Mouse (Mus musculus): ENCODE measurements around the gene Atp1b3. TPM values are rescaled to one million over a fixed set of nuclear protein-coding genes. Genes with fewer than 3 reads are reported as not detected.
"Not testable (repeated sequence)": the region's sequence is repeated elsewhere in the genome, so short reads cannot be mapped to it uniquely, and the experiment has no call there.

The Atp1b3 gene
- polyA plus RNA-seq, 1 experiment from 2014 or later, result 138 TPM

GRCm38 (mm10) chr9:96360056-96360455 is 4.2 kb downstream of the Atp1b3 start:
- Histone ChIP-seq H3K4me2 (no peak overlapping the region), H3K9me3 (no peaks in the 10 kb centered on the region), H3K4me3 (no peak overlapping the region), H3K27me3 (no peaks in the 10 kb centered on the region), H3K27ac (no peak overlapping the region), H3K4me1 (peaks cover 25% of the 10 kb centered on the region), H3K9ac (no peak overlapping the region), H3K36me3 (no peaks in the 10 kb centered on the region)
- WGBS, result 88% methylated on average over 3 of the region's 3 CpGs
- ATAC-seq (ENCODE audit: insufficient number of reproducible peaks, insufficient read depth, low FRiP score, low TSS enrichment, low read depth), result no peak

GRCm38 (mm10) chr9:96353799-96354198 is 10.4 kb downstream of the Atp1b3 start:
- no peak overlapping the region for H3K4me2 ChIP-seq
- H3K27ac ChIP-seq, result no peak overlapping the region
- no peak overlapping the region for H3K9ac ChIP-seq
- ATAC-seq (ENCODE audit: insufficient number of reproducible peaks, insufficient read depth, low FRiP score, low TSS enrichment, low read depth), result no peak
- no peaks in the 10 kb centered on the region for H3K9me3 ChIP-seq
- H3K4me1 ChIP-seq, result no peaks in the 10 kb centered on the region; the same call in 1 of the 2 replicates
- H3K36me3 ChIP-seq, result peaks cover 8% of the 10 kb centered on the region; the same call in 1 of the 2 replicates
- no peaks in the 10 kb centered on the region for H3K27me3 ChIP-seq
- WGBS, result 78% methylated on average over 8 of the region's 8 CpGs
- H3K4me3 ChIP-seq, result no peak overlapping the region

- 82% methylated on average over 12 of the region's 12 CpGs for WGBS
- Histone ChIP-seq H3K4me2 (no peak overlapping the region), H3K9ac (no peak overlapping the region), H3K27ac (no peak overlapping the region), H3K4me3 (no peak overlapping the region), H3K36me3 (peaks cover 8% of the 10 kb centered on the region; the same call in 1 of the 2 replicates), H3K4me1 (no peaks in the 10 kb centered on the region; the same call in 1 of the 2 replicates), H3K9me3 (no peaks in the 10 kb centered on the region), H3K27me3 (no peaks in the 10 kb centered on the region)
- ATAC-seq (ENCODE audit: insufficient number of reproducible peaks, insufficient read depth, low FRiP score, low TSS enrichment, low read depth), result no peak
Measured at GRCm38 (mm10) chr9:96353121-96353769, 11.0 kb downstream of the Atp1b3 start.

- H3K4me1 ChIP-seq; H3K9ac ChIP-seq; H3K27ac ChIP-seq; H3K9me3 ChIP-seq; H3K27me3 ChIP-seq; H3K4me2 ChIP-seq; H3K4me3 ChIP-seq; H3K36me3 ChIP-seq; ATAC-seq (ENCODE audit: insufficient number of reproducible peaks, insufficient read depth, low FRiP score, low TSS enrichment, low read depth): not testable (repeated sequence)
- WGBS, result 92% methylated on average over 6 of the region's 6 CpGs
Measured at GRCm38 (mm10) chr9:96351771-96352170, 12.5 kb downstream of the Atp1b3 start.

- WGBS, result 58% methylated on average over 3 of the region's 3 CpGs
- no peaks in the 10 kb centered on the region for H3K9me3 ChIP-seq
Measured at GRCm38 (mm10) chr9:96350476-96350875, 13.8 kb downstream of the Atp1b3 start.

GRCm38 (mm10) chr9:96350010-96350409 is 14.2 kb downstream of the Atp1b3 start:
- ATAC-seq (ENCODE audit: insufficient number of reproducible peaks, insufficient read depth, low FRiP score, low TSS enrichment, low read depth), result 0 out of 2 replicates have a peak, but pooled peaks have one; percentile 43

More at GRCm38 (mm10) chr9:96350476-96350875, 13.8 kb downstream of the Atp1b3 start:
- no peak overlapping the region; the same call in none of the 2 replicates for H3K27ac ChIP-seq
- H3K4me2 ChIP-seq, result no peak overlapping the region
- no peak for ATAC-seq (ENCODE audit: insufficient number of reproducible peaks, insufficient read depth, low FRiP score, low TSS enrichment, low read depth)
- H3K9ac ChIP-seq, result no peak overlapping the region
- no peaks in the 10 kb centered on the region; the same call in 1 of the 2 replicates for H3K4me1 ChIP-seq
- H3K36me3 ChIP-seq, result peaks cover 11% of the 10 kb centered on the region; the same call in 1 of the 2 replicates
- no peak overlapping the region for H3K4me3 ChIP-seq
- H3K27me3 ChIP-seq, result no peaks in the 10 kb centered on the region

GRCm38 (mm10) chr9:96348885-96349284 is 15.4 kb downstream of the Atp1b3 start:
- Histone ChIP-seq H3K9ac (no peak overlapping the region), H3K27ac (no peak overlapping the region), H3K4me3 (no peak overlapping the region), H3K36me3 (peaks cover 17% of the 10 kb centered on the region), H3K4me1 (no peaks in the 10 kb centered on the region; the same call in 1 of the 2 replicates), H3K9me3 (no peaks in the 10 kb centered on the region), H3K4me2 (no peak overlapping the region), H3K27me3 (no peaks in the 10 kb centered on the region)
- WGBS, result 90% methylated on average over 5 of the region's 5 CpGs
- no peak for ATAC-seq (ENCODE audit: insufficient number of reproducible peaks, insufficient read depth, low FRiP score, low TSS enrichment, low read depth)

More at GRCm38 (mm10) chr9:96350010-96350409, 14.2 kb downstream of the Atp1b3 start:
- Histone ChIP-seq H3K4me3 (no peak overlapping the region), H3K4me2 (no peak overlapping the region), H3K36me3 (peaks cover 12% of the 10 kb centered on the region; the same call in 1 of the 2 replicates), H3K9ac (no peak overlapping the region), H3K4me1 (no peaks in the 10 kb centered on the region; the same call in 1 of the 2 replicates), H3K27me3 (no peaks in the 10 kb centered on the region), H3K27ac (no peak overlapping the region; the same call in none of the 2 replicates), H3K9me3 (no peaks in the 10 kb centered on the region)
- WGBS, result 45% methylated on average over 4 of the region's 4 CpGs

- ATAC-seq (ENCODE audit: insufficient number of reproducible peaks, insufficient read depth, low FRiP score, low TSS enrichment, low read depth), result no peak
- H3K4me2 ChIP-seq, result no peak overlapping the region
- peaks cover 29% of the 10 kb centered on the region for H3K36me3 ChIP-seq
- H3K4me1 ChIP-seq, result no peaks in the 10 kb centered on the region; the same call in 1 of the 2 replicates
- no peak overlapping the region for H3K9ac ChIP-seq
- H3K27ac ChIP-seq, result no peak overlapping the region
- WGBS, result 88% methylated on average over 3 of the region's 3 CpGs
- no peaks in the 10 kb centered on the region for H3K27me3 ChIP-seq
- H3K9me3 ChIP-seq, result no peaks in the 10 kb centered on the region
- no peak overlapping the region for H3K4me3 ChIP-seq
Measured at GRCm38 (mm10) chr9:96345750-96346149, 18.5 kb downstream of the Atp1b3 start.

GRCm38 (mm10) chr9:96331146-96331545 is 33.1 kb downstream of the Atp1b3 start:
- ATAC-seq (ENCODE audit: insufficient number of reproducible peaks, insufficient read depth, low FRiP score, low TSS enrichment, low read depth), result no peak
- Histone ChIP-seq H3K9me3 (no peaks in the 10 kb centered on the region), H3K4me2 (no peak overlapping the region), H3K36me3 (peaks cover 41% of the 10 kb centered on the region), H3K4me3 (no peak overlapping the region), H3K27me3 (no peaks in the 10 kb centered on the region), H3K27ac (no peak overlapping the region), H3K4me1 (0 out of 2 replicates have a peak, but pooled peaks cover 3% of the 10 kb centered on the region), H3K9ac (no peak overlapping the region)
- 92% methylated on average over 5 of the region's 5 CpGs for WGBS

GRCm38 (mm10) chr9:96328226-96328625 is 36.0 kb downstream of the Atp1b3 start:
- 85% methylated on average over 4 of the region's 4 CpGs for WGBS
- no peak overlapping the region for H3K4me3 ChIP-seq

GRCm38 (mm10) chr9:96326496-96326923 is 37.7 kb downstream of the Atp1b3 start:
- ATAC-seq (ENCODE audit: insufficient number of reproducible peaks, insufficient read depth, low FRiP score, low TSS enrichment, low read depth), result no peak
- Histone ChIP-seq H3K9me3 (no peaks in the 10 kb centered on the region), H3K4me1 (0 out of 2 replicates have a peak, but pooled peaks cover 3% of the 10 kb centered on the region), H3K9ac (no peak overlapping the region), H3K27me3 (no peaks in the 10 kb centered on the region), H3K36me3 (peaks cover 26% of the 10 kb centered on the region), H3K4me2 (no peak overlapping the region), H3K27ac (no peak overlapping the region), H3K4me3 (no peak overlapping the region)
- WGBS, result 73% methylated on average over 6 of the region's 6 CpGs

More at GRCm38 (mm10) chr9:96328226-96328625, 36.0 kb downstream of the Atp1b3 start:
- no peaks in the 10 kb centered on the region for H3K27me3 ChIP-seq
- H3K36me3 ChIP-seq, result peaks cover 32% of the 10 kb centered on the region
- H3K4me2 ChIP-seq, result no peak overlapping the region
- H3K9ac ChIP-seq, result no peak overlapping the region
- no peaks in the 10 kb centered on the region for H3K9me3 ChIP-seq
- no peak overlapping the region for H3K27ac ChIP-seq
- no peak for ATAC-seq (ENCODE audit: insufficient number of reproducible peaks, insufficient read depth, low FRiP score, low TSS enrichment, low read depth)
- H3K4me1 ChIP-seq, result 0 out of 2 replicates have a peak, but pooled peaks cover 3% of the 10 kb centered on the region

- Histone ChIP-seq H3K4me1 (0 out of 2 replicates have a peak, but pooled peaks cover 3% of the 10 kb centered on the region), H3K4me2 (no peak overlapping the region), H3K9me3 (no peaks in the 10 kb centered on the region), H3K4me3 (no peak overlapping the region), H3K36me3 (peaks cover 31% of the 10 kb centered on the region), H3K9ac (no peak overlapping the region), H3K27me3 (no peaks in the 10 kb centered on the region), H3K27ac (no peak overlapping the region)
- ATAC-seq (ENCODE audit: insufficient number of reproducible peaks, insufficient read depth, low FRiP score, low TSS enrichment, low read depth), result no peak
- 62% methylated on average over 4 of the region's 4 CpGs for WGBS
Measured at GRCm38 (mm10) chr9:96324502-96324901, 39.7 kb downstream of the Atp1b3 start.
